Mouse (Mus musculus): ENCODE results near the gene Gkn3. TPM values are rescaled to one million over a fixed set of nuclear protein-coding genes. Genes with fewer than 3 reads are reported as not detected.

Gene Gkn3
- total and polyA plus RNA-seq, 3 experiments, result 1.7 to 2.1 (median 1.9) TPM

GRCm38 (mm10) chr6:87384761-87385160, 4.0 kb downstream of the Gkn3 start:
- no peaks in the 10 kb centered on the region for H3K27me3 ChIP-seq (ENCODE audit: control insufficient read depth, insufficient read depth, low read length)
- no peaks in the 10 kb centered on the region for H3K79me2 ChIP-seq (replicated peaks; ENCODE audit: control insufficient read depth, insufficient read depth, low read length)
- H3K36me3 ChIP-seq (ENCODE audit: control insufficient read depth, insufficient read depth, low read length), result no peaks in the 10 kb centered on the region
- intact Hi-C loops (cut with DNase I), result no loop called here
- no peak overlapping the region for H3K9ac ChIP-seq (ENCODE audit: low read depth, low read length)
- no peaks in the 10 kb centered on the region for H3K4me1 ChIP-seq (ENCODE audit: control insufficient read depth, insufficient read depth, low read length)
- 26% methylated on average over 6 of the region's 6 CpGs for WGBS
- DNase-seq, result no peak
- no peak overlapping the region for H3K27ac ChIP-seq
- TF ChIP-seq EP300 (IDR thresholded peaks at IDR 0.05; ENCODE audit: insufficient read depth, low read depth, low read length) (no peak), POLR2A (IDR thresholded peaks at IDR 0.05; ENCODE audit: insufficient read depth, low read depth, low read length) (no peak), CTCF (IDR thresholded peaks at IDR 0.05) (no peak)
- H3K4me3 ChIP-seq, result no peak overlapping the region

GRCm38 (mm10) chr6:87383926-87384691, 4.6 kb downstream of the Gkn3 start:
- H3K9ac ChIP-seq (ENCODE audit: low read depth, low read length), result no peak overlapping the region
- H3K4me3 ChIP-seq, result no peak overlapping the region
- no peak overlapping the region for H3K27ac ChIP-seq
- WGBS, result 12% methylated on average over 24 of the region's 24 CpGs
- intact Hi-C loops (cut with DNase I), result no loop called here
- H3K27me3 ChIP-seq (ENCODE audit: control insufficient read depth, insufficient read depth, low read length), result no peaks in the 10 kb centered on the region
- TF ChIP-seq POLR2A (IDR thresholded peaks at IDR 0.05; ENCODE audit: insufficient read depth, low read depth, low read length), result no peak
- no peak for TF ChIP-seq EP300 (IDR thresholded peaks at IDR 0.05; ENCODE audit: insufficient read depth, low read depth, low read length)
- peak; percentile 64 for TF ChIP-seq CTCF (IDR thresholded peaks at IDR 0.05)
- no peaks in the 10 kb centered on the region for H3K4me1 ChIP-seq (ENCODE audit: control insufficient read depth, insufficient read depth, low read length)
- H3K36me3 ChIP-seq (ENCODE audit: control insufficient read depth, insufficient read depth, low read length), result no peaks in the 10 kb centered on the region
- no peak for DNase-seq
- H3K79me2 ChIP-seq (replicated peaks; ENCODE audit: control insufficient read depth, insufficient read depth, low read length), result no peaks in the 10 kb centered on the region

GRCm38 (mm10) chr6:87373057-87373456, 15.7 kb downstream of the Gkn3 start, which contains the start of gene Gkn2:
TSS of gene Gkn2 (plus strand) at chr6:87373357.
- H3K27ac ChIP-seq, result no peak within 1 kb of the TSS
- DNase-seq, result no peak
- no peaks in the 10 kb centered on the region for H3K36me3 ChIP-seq (ENCODE audit: control insufficient read depth, insufficient read depth, low read length)
- no peak within 1 kb of the TSS for H3K9ac ChIP-seq (ENCODE audit: low read depth, low read length)
- H3K79me2 ChIP-seq (replicated peaks; ENCODE audit: control insufficient read depth, insufficient read depth, low read length), result no peaks in the 10 kb centered on the region
- intact Hi-C loops (cut with DNase I), result no loop called here
- H3K4me3 ChIP-seq, result no peak within 1 kb of the TSS
- no peak for TF ChIP-seq CTCF (IDR thresholded peaks at IDR 0.05)
- no peak for TF ChIP-seq EP300 (IDR thresholded peaks at IDR 0.05; ENCODE audit: insufficient read depth, low read depth, low read length)
- no peak for TF ChIP-seq POLR2A (IDR thresholded peaks at IDR 0.05; ENCODE audit: insufficient read depth, low read depth, low read length)
- no peaks in the 10 kb centered on the region for H3K4me1 ChIP-seq (ENCODE audit: control insufficient read depth, insufficient read depth, low read length)
- 85% methylated on average over 9 of the region's 9 CpGs for WGBS
- no peaks in the 10 kb centered on the region; the same call in 1 of the 2 replicates for H3K27me3 ChIP-seq (ENCODE audit: control insufficient read depth, insufficient read depth, low read length)

- no peak overlapping the region for H3K4me3 ChIP-seq
- no peak for DNase-seq
- no peaks in the 10 kb centered on the region for H3K4me1 ChIP-seq (ENCODE audit: control insufficient read depth, insufficient read depth, low read length)
- TF ChIP-seq EP300 (IDR thresholded peaks at IDR 0.05; ENCODE audit: insufficient read depth, low read depth, low read length), result no peak
- TF ChIP-seq POLR2A (IDR thresholded peaks at IDR 0.05; ENCODE audit: insufficient read depth, low read depth, low read length), result no peak
- TF ChIP-seq CTCF (IDR thresholded peaks at IDR 0.05), result no peak
- H3K9ac ChIP-seq (ENCODE audit: low read depth, low read length), result no peak overlapping the region
- H3K79me2 ChIP-seq (replicated peaks; ENCODE audit: control insufficient read depth, insufficient read depth, low read length), result no peaks in the 10 kb centered on the region
- H3K36me3 ChIP-seq (ENCODE audit: control insufficient read depth, insufficient read depth, low read length), result no peaks in the 10 kb centered on the region
- no peak overlapping the region for H3K27ac ChIP-seq
- 79% methylated on average over 5 of the region's 5 CpGs for WGBS
- no peaks in the 10 kb centered on the region for H3K27me3 ChIP-seq (ENCODE audit: control insufficient read depth, insufficient read depth, low read length)
- intact Hi-C loops (cut with DNase I), result no loop called here
These were observed 19.5 kb downstream of the Gkn3 start for GRCm38 (mm10) chr6:87369223-87369622.

- Histone ChIP-seq H3K27me3 (ENCODE audit: control insufficient read depth, insufficient read depth, low read length) (no peaks in the 10 kb centered on the region), H3K4me3 (no peak overlapping the region), H3K27ac (no peak overlapping the region), H3K9ac (ENCODE audit: low read depth, low read length) (no peak overlapping the region), H3K36me3 (ENCODE audit: control insufficient read depth, insufficient read depth, low read length) (no peaks in the 10 kb centered on the region), H3K4me1 (ENCODE audit: control insufficient read depth, insufficient read depth, low read length) (no peaks in the 10 kb centered on the region), H3K79me2 (replicated peaks; ENCODE audit: control insufficient read depth, insufficient read depth, low read length) (no peaks in the 10 kb centered on the region)
- 74% methylated on average over 5 of the region's 5 CpGs for WGBS
- peak in 1 of 2 experiments; percentile 11 for DNase-seq
- intact Hi-C loops (cut with DNase I), result no loop called here
- TF ChIP-seq EP300 (IDR thresholded peaks at IDR 0.05; ENCODE audit: insufficient read depth, low read depth, low read length) (no peak), CTCF (IDR thresholded peaks at IDR 0.05) (no peak), POLR2A (IDR thresholded peaks at IDR 0.05; ENCODE audit: insufficient read depth, low read depth, low read length) (no peak)
These were observed 34.3 kb downstream of the Gkn3 start for GRCm38 (mm10) chr6:87354441-87354840.

GRCm38 (mm10) chr6:87350829-87351228, 37.9 kb downstream of the Gkn3 start, which contains the start of gene Gkn1:
TSS of gene Gkn1 (minus strand) at chr6:87350942.
- H3K36me3 ChIP-seq (ENCODE audit: control insufficient read depth, insufficient read depth, low read length), result no peaks in the 10 kb centered on the region
- no peak for DNase-seq
- no peaks in the 10 kb centered on the region for H3K27me3 ChIP-seq (ENCODE audit: control insufficient read depth, insufficient read depth, low read length)
- H3K27ac ChIP-seq, result no peak within 1 kb of the TSS
- no peaks in the 10 kb centered on the region for H3K79me2 ChIP-seq (replicated peaks; ENCODE audit: control insufficient read depth, insufficient read depth, low read length)
- no peak within 1 kb of the TSS for H3K9ac ChIP-seq (ENCODE audit: low read depth, low read length)
- WGBS, result 90% methylated on average over 8 of the region's 8 CpGs
- H3K4me1 ChIP-seq (ENCODE audit: control insufficient read depth, insufficient read depth, low read length), result no peaks in the 10 kb centered on the region
- intact Hi-C loops (cut with DNase I), result no loop called here
- no peak for TF ChIP-seq POLR2A (IDR thresholded peaks at IDR 0.05; ENCODE audit: insufficient read depth, low read depth, low read length)
- no peak for TF ChIP-seq EP300 (IDR thresholded peaks at IDR 0.05; ENCODE audit: insufficient read depth, low read depth, low read length)
- no peak for TF ChIP-seq CTCF (IDR thresholded peaks at IDR 0.05)
- no peak within 1 kb of the TSS for H3K4me3 ChIP-seq
